Mouse (Mus musculus) lung, postnatal 0 days (tissue): ENCODE results near the gene Fbxl18. TPM values are rescaled to one million over a fixed set of nuclear protein-coding genes. Genes with fewer than 3 reads are reported as not detected.
"Not testable (repeated sequence)": the region's sequence is repeated elsewhere in the genome, so short reads cannot be mapped to it uniquely, and the experiment has no call there.

Experiments
- ATAC-seq: fragments of 200-750 bp; cut with Nextera tagmentation; 2 replicates; pipeline ENCODE4 v1.8.0; 2017; ENCODE audit warnings: moderate library complexity
- DNase-seq: peaks from one replicate; pipeline ENCODE4 v3.0.0-alpha.2; 2016; ENCODE audit warnings: low spot score
- H3K27ac ChIP-seq: fragments of 300-500 bp; sonication (generic); 2 replicates; pipeline ENCODE4 v1.5.1; 2014; ENCODE audit warnings: antibody characterized with exemption, mild to moderate bottlenecking, low read length, mixed read lengths
- H3K27me3 ChIP-seq: fragments of 300-500 bp; sonication (generic); replicated peaks from 2 replicates; pipeline ENCODE4 v1.6.1; 2014; ENCODE audit warnings: low read length, mixed read lengths; ENCODE audit not compliant: insufficient read depth
- H3K36me3 ChIP-seq: fragments of 300-500 bp; sonication (generic); 2 replicates; pipeline ENCODE4 v1.6.1; 2014; ENCODE audit warnings: low read length, mixed read lengths; ENCODE audit not compliant: insufficient read depth
- H3K4me1 ChIP-seq: fragments of 300-500 bp; sonication (generic); 2 replicates; pipeline ENCODE4 v1.6.1; 2014; ENCODE audit warnings: antibody characterized with exemption, low read depth, low read length, mixed read lengths; ENCODE audit not compliant: insufficient read depth
- H3K4me2 ChIP-seq: fragments of 300-500 bp; sonication (generic); replicated peaks from 2 replicates; pipeline ENCODE4 v1.6.1; 2014; ENCODE audit warnings: low read depth, mild to moderate bottlenecking, low read length, moderate library complexity, mixed read lengths
- H3K4me3 ChIP-seq: fragments of 300-500 bp; sonication (generic); 2 replicates; pipeline ENCODE4 v1.5.1; 2014; ENCODE audit warnings: low read depth, low read length
- H3K9ac ChIP-seq: fragments of 300-500 bp; sonication (generic); replicated peaks from 2 replicates; pipeline ENCODE4 v1.6.1; 2014; ENCODE audit warnings: low read depth, mild to moderate bottlenecking
- H3K9me3 ChIP-seq: fragments of 300-500 bp; sonication (generic); 2 replicates; pipeline ENCODE4 v1.6.1; 2016; ENCODE audit warnings: low read length, mixed read lengths
- CTCF ChIP-seq: IDR thresholded peaks from 2 replicates; pipeline ENCODE4 v1.5.1; 2016; ENCODE audit warnings: antibody characterized with exemption, mild to moderate bottlenecking
- EP300 ChIP-seq: IDR thresholded peaks from 2 replicates; pipeline ENCODE4 v1.6.1; 2016; ENCODE audit warnings: antibody characterized with exemption, mild to moderate bottlenecking, control low read depth
- WGBS: fragments of 180-500 bp; shearing (Covaris S2); extraction: QIAGEN DNeasy Blood & Tissue Kit; methylation state at CpG from one replicate; pipeline ENCODE4 v1.1.7; 2014; 5-methylcytosine and 5-hydroxymethylcytosine counted together
- polyA plus RNA-seq: library from polyadenylated mRNA; unstranded; fragments of >200 nt; fragmentation: Nextera tagmentation; extraction: Ambion mirVana; gene quantifications from 2 replicates; pipeline ENCODE4 v1.2.1, GENCODE M21; 2015

Gene Fbxl18
- polyA plus RNA-seq, 1 experiment from 2014 or later: 6.3 TPM

GRCm38 (mm10) chr5:142848149-142848548, 47.1 kb downstream of the Fbxl18 start:
- H3K4me2 ChIP-seq: no peak overlapping the region
- no peaks in the 10 kb centered on the region for H3K27me3 ChIP-seq
- no peak overlapping the region for H3K9ac ChIP-seq
- no peaks in the 10 kb centered on the region for H3K9me3 ChIP-seq
- H3K36me3 ChIP-seq: no peaks in the 10 kb centered on the region
- 47% methylated on average over 3 of the region's 3 CpGs for WGBS
- DNase-seq (no peak), ATAC-seq (no peak)
- TF ChIP-seq CTCF (no peak), EP300 (no peak)
- H3K4me1 ChIP-seq: no peaks in the 10 kb centered on the region
- no peak overlapping the region for H3K4me3 ChIP-seq
- H3K27ac ChIP-seq: no peak overlapping the region

- Histone ChIP-seq H3K9me3 (no peaks in the 10 kb centered on the region), H3K4me1 (no peaks in the 10 kb centered on the region), H3K9ac (no peak overlapping the region), H3K27me3 (no peaks in the 10 kb centered on the region), H3K4me3 (no peak overlapping the region), H3K36me3 (no peaks in the 10 kb centered on the region), H3K27ac (no peak overlapping the region), H3K4me2 (no peak overlapping the region)
- no peak for TF ChIP-seq EP300
- peak; percentile 70 for TF ChIP-seq CTCF
- no peak for DNase-seq
- WGBS: 60% methylated on average over 8 of the region's 8 CpGs
- no peak for ATAC-seq
These were observed 50.8 kb downstream of the Fbxl18 start for GRCm38 (mm10) chr5:142844467-142844866.

GRCm38 (mm10) chr5:142842137-142842642, 53.0 kb downstream of the Fbxl18 start:
- peak overlapping the region; percentile 4; the same call in 1 of the 2 replicates for H3K27ac ChIP-seq
- H3K4me2 ChIP-seq: no peak overlapping the region
- no peaks in the 10 kb centered on the region for H3K27me3 ChIP-seq
- ATAC-seq (peak; percentile 49), DNase-seq (peak; percentile 48)
- H3K4me1 ChIP-seq: no peaks in the 10 kb centered on the region
- no peak overlapping the region for H3K9ac ChIP-seq
- no peaks in the 10 kb centered on the region for H3K36me3 ChIP-seq
- 37% methylated on average over 7 of the region's 7 CpGs for WGBS
- H3K4me3 ChIP-seq: no peak overlapping the region
- TF ChIP-seq EP300: no peak
- peak; percentile 71 for TF ChIP-seq CTCF
- no peaks in the 10 kb centered on the region for H3K9me3 ChIP-seq

GRCm38 (mm10) chr5:142841372-142842136, 53.7 kb downstream of the Fbxl18 start:
- peak overlapping the region; percentile 4; the same call in 1 of the 2 replicates for H3K27ac ChIP-seq

GRCm38 (mm10) chr5:142837427-142837826, 57.8 kb downstream of the Fbxl18 start:
- H3K36me3 ChIP-seq, H3K4me1 ChIP-seq, H3K9ac ChIP-seq, H3K4me3 ChIP-seq, DNase-seq, ATAC-seq, H3K9me3 ChIP-seq, H3K4me2 ChIP-seq, H3K27ac ChIP-seq, H3K27me3 ChIP-seq: not testable (repeated sequence)
- WGBS: 87% methylated on average over 2 of the region's 2 CpGs

More at GRCm38 (mm10) chr5:142841372-142842136, 53.7 kb downstream of the Fbxl18 start:
- Histone ChIP-seq H3K9me3 (no peaks in the 10 kb centered on the region), H3K36me3 (no peaks in the 10 kb centered on the region), H3K4me1 (no peaks in the 10 kb centered on the region), H3K4me3 (no peak overlapping the region), H3K4me2 (no peak overlapping the region), H3K27me3 (no peaks in the 10 kb centered on the region), H3K9ac (no peak overlapping the region)
- peak; percentile 50; the same call in 1 of the 2 replicates for TF ChIP-seq EP300
- no peak for TF ChIP-seq CTCF
- DNase-seq (peak; percentile 93), ATAC-seq (peak; percentile 86)
- 51% methylated on average over 8 of the region's 8 CpGs for WGBS

GRCm38 (mm10) chr5:142836891-142837290, 58.3 kb downstream of the Fbxl18 start:
- ATAC-seq: no peak
- TF ChIP-seq CTCF: no peak
- TF ChIP-seq EP300: no peak

More at GRCm38 (mm10) chr5:142836891-142837290, 58.3 kb downstream of the Fbxl18 start:
- Histone ChIP-seq H3K4me3 (no peak overlapping the region), H3K27ac (no peak overlapping the region), H3K27me3 (no peaks in the 10 kb centered on the region), H3K4me1 (no peaks in the 10 kb centered on the region), H3K36me3 (no peaks in the 10 kb centered on the region), H3K9ac (no peak overlapping the region), H3K9me3 (no peaks in the 10 kb centered on the region), H3K4me2 (no peak overlapping the region)
- no peak for DNase-seq
- WGBS: 59% methylated on average over 6 of the region's 6 CpGs
